Mouse (Mus musculus): ENCODE data around the gene Gbp5.

DNA sequence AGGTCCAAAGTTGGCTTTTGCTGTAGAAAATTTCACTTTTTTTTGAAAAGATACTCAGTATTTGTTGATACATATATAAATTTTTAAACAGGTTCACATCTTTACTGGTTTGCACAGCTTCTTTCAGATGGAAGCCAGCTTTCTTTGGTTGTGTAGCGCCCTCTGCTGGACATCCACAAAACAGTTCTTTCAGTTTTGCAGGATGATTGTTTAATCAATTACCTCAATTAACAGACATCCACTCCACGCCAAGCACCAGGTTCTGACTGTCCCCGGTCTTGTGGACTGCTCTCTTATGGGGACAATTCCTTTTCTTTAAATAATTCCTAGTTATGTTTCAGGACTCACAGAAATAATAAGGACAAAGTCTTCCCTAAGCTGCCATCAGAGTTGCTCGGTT, 17.9 kb upstream of the Gbp5 start:
- TF ChIP-seq CTCF (IDR thresholded peaks at IDR 0.05; ENCODE audit: low read depth) (peak; percentile 69), EP300 (IDR thresholded peaks at IDR 0.05; ENCODE audit: low read depth) (no peak)
